Mouse (Mus musculus): ENCODE data around the gene Slc38a8. TPM values are rescaled to one million over a fixed set of nuclear protein-coding genes. Genes with fewer than 3 reads are reported as not detected.

Gene Slc38a8
- polyA plus RNA-seq (2015; fragmentation: Illumina TruSeq; extraction: RNeasy Lipid Tissue Mini Kit (QIAGEN cat#74804); ENCODE audit: insufficient read depth, low read depth, low replicate concordance): not detected

GRCm38 (mm10) chr8:119501598-119501997 lies at the start of gene Slc38a8:
Gene Slc38a8, minus strand, starts transcription at chr8:119501698.

DNA sequence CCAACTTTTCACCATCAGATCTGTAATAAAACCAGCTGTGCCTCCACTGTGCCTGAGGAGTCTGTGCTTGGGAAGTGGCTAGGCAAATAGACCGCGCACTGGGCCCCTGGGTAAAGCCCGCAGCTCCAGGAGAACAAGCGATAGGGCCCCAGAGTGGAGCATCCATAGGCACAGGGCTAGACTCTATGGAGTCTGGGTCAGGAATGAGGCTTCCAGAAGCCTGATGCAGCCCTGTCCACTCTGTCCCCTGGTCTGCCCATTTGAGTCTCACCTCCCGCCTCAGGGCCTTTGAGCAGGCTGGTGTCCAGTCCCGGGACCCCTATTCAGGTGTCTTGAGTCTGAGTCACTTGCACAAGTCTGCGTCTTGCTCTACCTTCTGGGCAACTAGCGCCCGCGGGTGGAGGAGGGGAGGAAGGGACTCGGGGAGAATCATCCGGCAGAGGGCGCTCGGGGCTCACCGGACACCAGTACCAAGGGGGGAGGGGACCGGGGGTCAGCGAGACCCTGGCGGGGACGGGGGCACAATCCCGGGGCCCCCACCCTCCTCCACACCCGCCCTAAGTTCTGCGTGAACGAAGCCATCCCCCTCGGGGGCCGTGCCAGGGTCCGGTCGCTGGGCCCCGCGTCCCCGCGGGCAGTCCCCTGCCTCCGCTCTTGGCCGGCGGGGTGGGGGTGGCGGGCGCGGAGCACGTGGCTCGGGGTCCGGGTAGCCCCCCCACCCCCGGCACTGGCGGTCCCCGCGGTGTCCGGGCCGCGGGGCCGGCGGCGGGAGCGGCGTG lies 55.1 kb downstream of the Slc38a8 start, which contains the start of gene Necab2:
Gene Necab2, plus strand, starts transcription at position 509 of the 779 bp plus-strand sequence.

GRCm38 (mm10) chr8:119433582-119434174 lies 67.8 kb downstream of the Slc38a8 start, which contains the start of gene Osgin1:
Gene Osgin1, plus strand, starts transcription at chr8:119434124.

Other genes starting within 250 kb of the Slc38a8 start
- gene Hsbp1, start 157.2 kb downstream of the Slc38a8 start, polyA plus RNA-seq (2015; fragmentation: Illumina TruSeq; extraction: RNeasy Lipid Tissue Mini Kit (QIAGEN cat#74804); ENCODE audit: insufficient read depth, low read depth, low replicate concordance): 35.2 TPM
- 6.9 TPM for gene Mlycd, start 106.8 kb downstream of the Slc38a8 start, polyA plus RNA-seq (2015; fragmentation: Illumina TruSeq; extraction: RNeasy Lipid Tissue Mini Kit (QIAGEN cat#74804); ENCODE audit: insufficient read depth, low read depth, low replicate concordance)
- gene Osgin1, start 67.6 kb downstream of the Slc38a8 start, polyA plus RNA-seq (2015; fragmentation: Illumina TruSeq; extraction: RNeasy Lipid Tissue Mini Kit (QIAGEN cat#74804); ENCODE audit: insufficient read depth, low read depth, low replicate concordance): 15.2 TPM
- 0.83 TPM for gene Necab2, start 55.0 kb downstream of the Slc38a8 start, polyA plus RNA-seq (2015; fragmentation: Illumina TruSeq; extraction: RNeasy Lipid Tissue Mini Kit (QIAGEN cat#74804); ENCODE audit: insufficient read depth, low read depth, low replicate concordance)
- 16.4 TPM for gene Mbtps1, start 57.0 kb upstream of the Slc38a8 start, polyA plus RNA-seq (2015; fragmentation: Illumina TruSeq; extraction: RNeasy Lipid Tissue Mini Kit (QIAGEN cat#74804); ENCODE audit: insufficient read depth, low read depth, low replicate concordance)
- gene Hsdl1, start 73.5 kb upstream of the Slc38a8 start, polyA plus RNA-seq (2015; fragmentation: Illumina TruSeq; extraction: RNeasy Lipid Tissue Mini Kit (QIAGEN cat#74804); ENCODE audit: insufficient read depth, low read depth, low replicate concordance): 4.2 TPM
- gene Dnaaf1, start 73.5 kb upstream of the Slc38a8 start, polyA plus RNA-seq (2015; fragmentation: Illumina TruSeq; extraction: RNeasy Lipid Tissue Mini Kit (QIAGEN cat#74804); ENCODE audit: insufficient read depth, low read depth, low replicate concordance): not detected
- 4.0 TPM for gene Taf1c, start 103.5 kb upstream of the Slc38a8 start, polyA plus RNA-seq (2015; fragmentation: Illumina TruSeq; extraction: RNeasy Lipid Tissue Mini Kit (QIAGEN cat#74804); ENCODE audit: insufficient read depth, low read depth, low replicate concordance)
- not detected for gene Adad2, start 111.0 kb upstream of the Slc38a8 start, polyA plus RNA-seq (2015; fragmentation: Illumina TruSeq; extraction: RNeasy Lipid Tissue Mini Kit (QIAGEN cat#74804); ENCODE audit: insufficient read depth, low read depth, low replicate concordance)
- gene Kcng4, start 134.0 kb upstream of the Slc38a8 start, polyA plus RNA-seq (2015; fragmentation: Illumina TruSeq; extraction: RNeasy Lipid Tissue Mini Kit (QIAGEN cat#74804); ENCODE audit: insufficient read depth, low read depth, low replicate concordance): not detected
- 11.7 TPM for gene Wfdc1, start 164.7 kb upstream of the Slc38a8 start, polyA plus RNA-seq (2015; fragmentation: Illumina TruSeq; extraction: RNeasy Lipid Tissue Mini Kit (QIAGEN cat#74804); ENCODE audit: insufficient read depth, low read depth, low replicate concordance)
- gene Atp2c2, start 198.3 kb upstream of the Slc38a8 start, polyA plus RNA-seq (2015; fragmentation: Illumina TruSeq; extraction: RNeasy Lipid Tissue Mini Kit (QIAGEN cat#74804); ENCODE audit: insufficient read depth, low read depth, low replicate concordance): 5.0 TPM